Mouse (Mus musculus) limb, embryonic 10.5 days (tissue): ENCODE measurements around the gene Erbb2. TPM values are rescaled to one million over a fixed set of nuclear protein-coding genes. Genes with fewer than 3 reads are reported as not detected.
A peak's percentile ranks its signal among the peaks of the same experiment; 100 is the strongest.

ENCODE experiments used
- DNase-seq: peaks from one replicate; pipeline ENCODE4 v3.0.0-alpha.2; 2017; ENCODE audit warnings: low spot score
- H3K27ac ChIP-seq: fragments of 300-500 bp; sonication (generic); 2 replicates; pipeline ENCODE4 v1.5.1; 2016; ENCODE audit warnings: mild to moderate bottlenecking
- H3K27me3 ChIP-seq: fragments of 300-500 bp; sonication (generic); 2 replicates; pipeline ENCODE4 v1.6.1; 2016; ENCODE audit warnings: low read depth, mild to moderate bottlenecking; ENCODE audit not compliant: poor library complexity, severe bottlenecking
- H3K36me3 ChIP-seq: fragments of 300-500 bp; sonication (generic); 2 replicates; pipeline ENCODE4 v1.6.1; 2016; ENCODE audit warnings: mild to moderate bottlenecking, moderate library complexity
- H3K4me1 ChIP-seq: fragments of 300-500 bp; sonication (generic); 2 replicates; pipeline ENCODE4 v1.6.1; 2016
- H3K4me3 ChIP-seq: fragments of 300-500 bp; sonication (generic); 2 replicates; pipeline ENCODE4 v1.5.1; 2016; ENCODE audit warnings: mild to moderate bottlenecking, moderate library complexity
- H3K9me3 ChIP-seq: fragments of 300-500 bp; sonication (generic); replicated peaks from 2 replicates; pipeline ENCODE4 v1.6.1; 2016; ENCODE audit warnings: mild to moderate bottlenecking
- WGBS: fragments of 180-500 bp; shearing (Covaris S2); methylation state at CpG from one replicate; pipeline ENCODE4 v1.1.7; 2016; 5-methylcytosine and 5-hydroxymethylcytosine counted together
- polyA plus RNA-seq: library from polyadenylated mRNA; unstranded; fragments of >200 nt; fragmentation: Nextera tagmentation; extraction: Ambion mirVana; gene quantifications from 2 replicates; pipeline ENCODE4 v1.2.1, GENCODE M21; 2016

Erbb2 gene
- 24.5 and 30.9 TPM in 2 replicates for polyA plus RNA-seq

- WGBS: 0% methylated on average over 48 of the region's 49 CpGs
- Histone ChIP-seq H3K27ac (peak within 1 kb of the TSS; percentile 95), H3K9me3 (no peaks in the 10 kb centered on the region), H3K27me3 (peaks cover 31% of the 10 kb centered on the region), H3K36me3 (no peaks in the 10 kb centered on the region), H3K4me1 (peaks cover 53% of the 10 kb centered on the region), H3K4me3 (peak within 1 kb of the TSS; percentile 95)
- DNase-seq: peak; percentile 89
Measured at GRCm38 (mm10) chr11:98412273-98412796, at the start of gene Erbb2. Gene Erbb2, plus strand, starts transcription at chr11:98412470.

GRCm38 (mm10) chr11:98363817-98364216 is 48.5 kb upstream of the Erbb2 start:
- Histone ChIP-seq H3K36me3 (peaks cover 14% of the 10 kb centered on the region), H3K27me3 (no peaks in the 10 kb centered on the region), H3K4me1 (peaks cover 25% of the 10 kb centered on the region), H3K9me3 (no peaks in the 10 kb centered on the region), H3K4me3 (no peak overlapping the region), H3K27ac (no peak overlapping the region)
- 87% methylated on average over 5 of the region's 5 CpGs for WGBS
- no peak for DNase-seq

GRCm38 (mm10) chr11:98364410-98364809 is 47.9 kb upstream of the Erbb2 start:
- Histone ChIP-seq H3K4me3 (no peak overlapping the region), H3K36me3 (peaks cover 14% of the 10 kb centered on the region), H3K27ac (no peak overlapping the region), H3K27me3 (no peaks in the 10 kb centered on the region), H3K9me3 (no peaks in the 10 kb centered on the region), H3K4me1 (peaks cover 19% of the 10 kb centered on the region)
- DNase-seq: no peak
- WGBS: 96% methylated on average over 5 of the region's 5 CpGs

- Histone ChIP-seq H3K27me3 (no peaks in the 10 kb centered on the region), H3K4me3 (no peak overlapping the region), H3K36me3 (peaks cover 14% of the 10 kb centered on the region), H3K9me3 (no peaks in the 10 kb centered on the region), H3K27ac (no peak overlapping the region), H3K4me1 (peaks cover 11% of the 10 kb centered on the region)
- DNase-seq: no peak
- 69% methylated on average over 10 of the region's 10 CpGs for WGBS
Measured at GRCm38 (mm10) chr11:98366290-98366689, 46.0 kb upstream of the Erbb2 start.

- 81% methylated on average over 10 of the region's 10 CpGs for WGBS
- Histone ChIP-seq H3K36me3 (peaks cover 10% of the 10 kb centered on the region), H3K4me3 (no peak overlapping the region), H3K27me3 (no peaks in the 10 kb centered on the region), H3K9me3 (no peaks in the 10 kb centered on the region), H3K4me1 (peaks cover 14% of the 10 kb centered on the region), H3K27ac (no peak overlapping the region)
- DNase-seq: no peak
Measured at GRCm38 (mm10) chr11:98367171-98367862, 45.0 kb upstream of the Erbb2 start.

GRCm38 (mm10) chr11:98367863-98368186 is 44.4 kb upstream of the Erbb2 start:
- no peak overlapping the region for H3K4me3 ChIP-seq
- DNase-seq: no peak
- H3K36me3 ChIP-seq: peaks cover 10% of the 10 kb centered on the region
- H3K27ac ChIP-seq: no peak overlapping the region
- WGBS: 90% methylated on average over 7 of the region's 7 CpGs
- H3K4me1 ChIP-seq: peaks cover 14% of the 10 kb centered on the region
- no peaks in the 10 kb centered on the region for H3K27me3 ChIP-seq
- no peaks in the 10 kb centered on the region for H3K9me3 ChIP-seq

- H3K27ac ChIP-seq: no peak overlapping the region
- H3K36me3 ChIP-seq: peaks cover 18% of the 10 kb centered on the region
- no peak overlapping the region for H3K4me3 ChIP-seq
- 92% methylated on average over 6 of the region's 6 CpGs for WGBS
- DNase-seq: no peak
- no peaks in the 10 kb centered on the region for H3K9me3 ChIP-seq
- H3K27me3 ChIP-seq: no peaks in the 10 kb centered on the region
- peaks cover 14% of the 10 kb centered on the region for H3K4me1 ChIP-seq
Measured at GRCm38 (mm10) chr11:98369337-98369736, 42.9 kb upstream of the Erbb2 start.

- Histone ChIP-seq H3K4me1 (peaks cover 14% of the 10 kb centered on the region), H3K27ac (no peak overlapping the region), H3K9me3 (no peaks in the 10 kb centered on the region), H3K36me3 (peaks cover 30% of the 10 kb centered on the region), H3K4me3 (no peak overlapping the region), H3K27me3 (no peaks in the 10 kb centered on the region)
- 75% methylated on average over 2 of the region's 2 CpGs for WGBS
- no peak for DNase-seq
Measured at GRCm38 (mm10) chr11:98370588-98370987, 41.7 kb upstream of the Erbb2 start.

GRCm38 (mm10) chr11:98371556-98372240 is 40.6 kb upstream of the Erbb2 start:
- no peak overlapping the region for H3K27ac ChIP-seq
- DNase-seq: no peak
- H3K36me3 ChIP-seq: peaks cover 36% of the 10 kb centered on the region
- no peak overlapping the region for H3K4me3 ChIP-seq
- 51% methylated on average over 10 of the region's 10 CpGs for WGBS
- no peaks in the 10 kb centered on the region for H3K27me3 ChIP-seq
- H3K4me1 ChIP-seq: peaks cover 14% of the 10 kb centered on the region
- H3K9me3 ChIP-seq: no peaks in the 10 kb centered on the region

GRCm38 (mm10) chr11:98372406-98372805 is 39.9 kb upstream of the Erbb2 start:
- Histone ChIP-seq H3K4me1 (peaks cover 14% of the 10 kb centered on the region), H3K27ac (no peak overlapping the region)
- 8% methylated on average over 2 of the region's 2 CpGs for WGBS

GRCm38 (mm10) chr11:98373244-98373643 is 39.0 kb upstream of the Erbb2 start:
- Histone ChIP-seq H3K9me3 (no peaks in the 10 kb centered on the region), H3K27me3 (no peaks in the 10 kb centered on the region), H3K27ac (no peak overlapping the region), H3K36me3 (peaks cover 51% of the 10 kb centered on the region), H3K4me1 (peaks cover 14% of the 10 kb centered on the region), H3K4me3 (no peak overlapping the region)
- DNase-seq: no peak
- 91% methylated on average over 6 of the region's 6 CpGs for WGBS

More at GRCm38 (mm10) chr11:98372406-98372805, 39.9 kb upstream of the Erbb2 start:
- Histone ChIP-seq H3K9me3 (no peaks in the 10 kb centered on the region), H3K4me3 (no peak overlapping the region), H3K36me3 (peaks cover 43% of the 10 kb centered on the region), H3K27me3 (no peaks in the 10 kb centered on the region)
- peak; percentile 76 for DNase-seq

- Histone ChIP-seq H3K27me3 (no peaks in the 10 kb centered on the region), H3K4me1 (peaks cover 14% of the 10 kb centered on the region), H3K36me3 (peaks cover 61% of the 10 kb centered on the region), H3K4me3 (no peak overlapping the region), H3K9me3 (no peaks in the 10 kb centered on the region), H3K27ac (no peak overlapping the region)
- 84% methylated on average over 8 of the region's 8 CpGs for WGBS
- DNase-seq: no peak
Measured at GRCm38 (mm10) chr11:98374266-98374665, 38.0 kb upstream of the Erbb2 start.

GRCm38 (mm10) chr11:98376756-98377155 is 35.5 kb upstream of the Erbb2 start:
- Histone ChIP-seq H3K4me1 (peaks cover 4% of the 10 kb centered on the region), H3K36me3 (peaks cover 86% of the 10 kb centered on the region), H3K27me3 (no peaks in the 10 kb centered on the region), H3K9me3 (no peaks in the 10 kb centered on the region), H3K4me3 (no peak overlapping the region), H3K27ac (no peak overlapping the region)
- 74% methylated on average over 5 of the region's 5 CpGs for WGBS
- DNase-seq: no peak
